Mouse (Mus musculus) bone marrow macrophage, adult 2 months (primary cell): ENCODE results near the gene Mus81.

Source experiments
- CTCF ChIP-seq: IDR thresholded peaks from 2 replicates; pipeline ENCODE4 v1.5.1; 2012; ENCODE audit warnings: low read depth, mild to moderate bottlenecking, low read length, moderate library complexity
- POLR2A ChIP-seq: IDR thresholded peaks from 2 replicates; pipeline ENCODE4 v1.6.1; 2012; ENCODE audit warnings: mild to moderate bottlenecking, low read depth, low read length, borderline replicate concordance

DNA sequence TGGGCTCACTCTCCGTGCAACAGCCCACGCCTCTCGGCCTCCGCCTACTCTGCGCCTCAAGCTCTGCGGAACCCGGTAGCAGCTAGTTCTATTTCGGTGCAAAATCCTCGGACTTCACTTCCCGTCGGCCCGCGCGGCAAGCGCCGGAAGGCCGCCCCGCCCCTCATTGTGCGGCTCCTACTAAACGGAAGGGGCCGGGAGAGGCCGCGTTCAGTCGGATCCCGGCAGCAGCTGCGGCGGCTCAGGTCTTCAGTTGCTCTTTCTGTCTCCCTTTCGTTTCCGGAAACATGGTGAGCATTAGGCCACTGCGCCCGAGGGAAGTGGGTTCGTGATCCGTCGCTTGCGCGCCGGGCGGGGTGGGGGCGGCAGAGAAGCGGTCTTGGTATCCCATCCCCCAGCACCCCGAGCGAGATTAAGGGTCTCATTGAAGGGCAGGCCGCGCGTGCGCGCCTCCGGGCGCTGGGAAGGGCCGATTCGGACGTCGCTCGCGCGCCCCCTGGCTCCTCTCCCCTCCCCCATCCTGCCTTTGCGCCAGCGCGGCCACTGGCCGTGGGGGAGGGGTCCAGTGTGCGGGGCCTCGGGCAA, 2.2 kb upstream of the Mus81 start, which contains the start of gene Cfl1:
- TF ChIP-seq CTCF (no peak), POLR2A (peak; percentile 54; the same call in 1 of the 2 replicates)
